Mouse (Mus musculus) cerebellum, adult (tissue): ENCODE data around the gene Tmem210.

ENCODE experiments used
- ATAC-seq: cut with Nextera tagmentation; 2 replicates; pipeline ENCODE4 v1.9.2; 2017; ENCODE audit warnings: mild to moderate bottlenecking, moderate library complexity, mixed read lengths; ENCODE audit not compliant: insufficient number of reproducible peaks, low FRiP score, low TSS enrichment

Tmem210 gene

GRCm38 (mm10) chr2:25264286-25264660 lies 23.7 kb upstream of the Tmem210 start:
- ATAC-seq, result no peak

- ATAC-seq, result no peak
Measured at GRCm38 (mm10) chr2:25264851-25265250, 23.1 kb upstream of the Tmem210 start.

GRCm38 (mm10) chr2:25265897-25266656 lies 21.9 kb upstream of the Tmem210 start:
- ATAC-seq, result peak; percentile 65

GRCm38 (mm10) chr2:25266720-25267119 lies 21.2 kb upstream of the Tmem210 start:
- ATAC-seq, result no peak

GRCm38 (mm10) chr2:25267241-25267640 lies 20.7 kb upstream of the Tmem210 start:
- no peak for ATAC-seq

- no peak for ATAC-seq
Measured at GRCm38 (mm10) chr2:25267746-25268309, 20.1 kb upstream of the Tmem210 start.

- ATAC-seq, result peak; percentile 75
Measured at GRCm38 (mm10) chr2:25271827-25272511, 16.0 kb upstream of the Tmem210 start, which contains the start of the genes Ssna1 and Anapc2. TSS of gene Ssna1 (minus strand) at chr2:25272438. TSS of gene Anapc2 (plus strand) at chr2:25272478.

- ATAC-seq, result peak; percentile 19; the same call in 1 of the 2 replicates
Measured at GRCm38 (mm10) chr2:25272515-25272914, 15.4 kb upstream of the Tmem210 start.

GRCm38 (mm10) chr2:25273010-25273409 lies 14.9 kb upstream of the Tmem210 start:
- no peak for ATAC-seq

GRCm38 (mm10) chr2:25278928-25279882 lies 8.7 kb upstream of the Tmem210 start:
- ATAC-seq, result 0 out of 2 replicates have a peak, but pooled peaks have one; percentile 61

- no peak for ATAC-seq
Measured at GRCm38 (mm10) chr2:25285551-25285950, 2.4 kb upstream of the Tmem210 start.

- no peak for ATAC-seq
Measured at GRCm38 (mm10) chr2:25286314-25286713, 1.6 kb upstream of the Tmem210 start.

GRCm38 (mm10) chr2:25286837-25287636 lies 908 bp upstream of the Tmem210 start:
- no peak for ATAC-seq

- no peak for ATAC-seq
Measured at GRCm38 (mm10) chr2:25288734-25289345, 895 bp downstream of the Tmem210 start.

- no peak for ATAC-seq
Measured at GRCm38 (mm10) chr2:25289651-25290050, 1.7 kb downstream of the Tmem210 start, which contains the start of gene Lrrc26. TSS of gene Lrrc26 (plus strand) at chr2:25289915.

- ATAC-seq, result peak; percentile 5; the same call in 1 of the 2 replicates
Measured at GRCm38 (mm10) chr2:25290101-25290815, 2.3 kb downstream of the Tmem210 start.

GRCm38 (mm10) chr2:25290816-25291130 lies 2.8 kb downstream of the Tmem210 start:
- ATAC-seq, result no peak
